Mouse (Mus musculus) bone marrow macrophage, adult 2 months (primary cell): Measurements from ENCODE around the gene Gm37419. TPM values are rescaled to one million over a fixed set of nuclear protein-coding genes. Genes with fewer than 3 reads are reported as not detected.

Experiments
- H3K27ac ChIP-seq: 2 replicates; pipeline ENCODE4 v1.5.1; 2012; ENCODE audit warnings: low read depth, low read length; ENCODE audit not compliant: insufficient read depth
- H3K4me1 ChIP-seq: 2 replicates; pipeline ENCODE4 v1.6.1; 2012; ENCODE audit warnings: low read length; ENCODE audit not compliant: control insufficient read depth, insufficient read depth
- H3K4me3 ChIP-seq: 2 replicates; pipeline ENCODE4 v1.5.1; 2012; ENCODE audit warnings: mild to moderate bottlenecking, low read length, moderate library complexity; ENCODE audit not compliant: insufficient read depth
- CTCF ChIP-seq: IDR thresholded peaks from 2 replicates; pipeline ENCODE4 v1.5.1; 2012; ENCODE audit warnings: low read depth, mild to moderate bottlenecking, low read length, moderate library complexity
- POLR2A ChIP-seq: IDR thresholded peaks from 2 replicates; pipeline ENCODE4 v1.6.1; 2012; ENCODE audit warnings: mild to moderate bottlenecking, low read depth, low read length, borderline replicate concordance
- polyA plus RNA-seq: library from polyadenylated mRNA; stranded (reverse); fragments of >200 nt; gene quantifications from 2 replicates; pipeline ENCODE4 v1.2.4, GENCODE M21; 2012; ENCODE audit not compliant: missing spikeins, insufficient read depth, insufficient read length

Gene Gm37419
- polyA plus RNA-seq, 1 experiment: not detected

DNA sequence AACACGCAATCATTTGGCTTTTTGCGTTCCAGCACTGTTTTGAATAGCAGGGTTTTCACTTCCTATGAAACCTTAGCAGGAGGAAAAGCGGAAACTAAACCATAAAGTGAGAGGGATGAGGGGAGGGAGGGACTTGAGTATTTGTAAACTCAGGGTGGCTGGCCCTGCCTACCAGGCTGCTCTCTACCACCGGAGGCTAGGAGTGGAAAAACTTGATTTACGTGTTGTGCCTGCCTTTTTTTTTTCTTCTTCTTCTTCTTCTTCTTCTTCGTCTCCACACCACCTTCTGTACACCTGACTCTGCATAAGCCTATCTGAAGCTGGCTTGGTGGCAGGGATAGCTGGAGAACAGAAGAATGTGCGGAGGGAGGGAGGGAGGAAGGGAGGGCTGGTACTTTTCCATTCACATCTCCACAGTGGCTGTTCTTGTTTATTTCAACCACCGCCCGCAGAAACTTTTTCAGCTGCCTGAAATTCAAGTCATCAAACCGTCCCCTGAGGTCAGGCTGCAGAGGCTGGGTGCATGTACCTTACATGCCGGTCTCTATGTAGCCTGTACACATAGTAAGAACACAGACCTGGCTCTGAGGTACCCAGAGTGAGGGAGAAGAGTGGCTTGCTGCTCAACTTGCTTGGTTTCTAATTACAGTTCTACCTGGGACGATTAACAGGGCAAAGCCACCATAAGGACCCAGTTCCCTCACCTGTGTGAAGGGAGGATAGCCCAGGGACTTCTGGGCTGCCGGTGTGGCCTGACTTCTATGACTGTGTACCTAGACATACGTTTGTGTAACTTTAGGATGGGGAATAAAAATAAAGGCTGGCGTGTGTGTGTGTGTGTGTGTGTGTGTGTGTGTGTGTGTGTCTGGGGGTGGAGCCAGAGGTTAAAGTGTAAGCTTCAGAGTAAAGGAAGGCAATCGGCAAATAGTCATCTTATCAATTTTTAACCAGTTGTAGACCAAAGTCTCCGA lies 5.4 kb downstream of the Gm37419 start:
- Histone ChIP-seq H3K4me3 (peak overlapping the region; percentile 45), H3K27ac (peak overlapping the region; percentile 38), H3K4me1 (peaks cover 17% of the 10 kb centered on the region)
- no peak for TF ChIP-seq CTCF
- no peak for TF ChIP-seq POLR2A

DNA sequence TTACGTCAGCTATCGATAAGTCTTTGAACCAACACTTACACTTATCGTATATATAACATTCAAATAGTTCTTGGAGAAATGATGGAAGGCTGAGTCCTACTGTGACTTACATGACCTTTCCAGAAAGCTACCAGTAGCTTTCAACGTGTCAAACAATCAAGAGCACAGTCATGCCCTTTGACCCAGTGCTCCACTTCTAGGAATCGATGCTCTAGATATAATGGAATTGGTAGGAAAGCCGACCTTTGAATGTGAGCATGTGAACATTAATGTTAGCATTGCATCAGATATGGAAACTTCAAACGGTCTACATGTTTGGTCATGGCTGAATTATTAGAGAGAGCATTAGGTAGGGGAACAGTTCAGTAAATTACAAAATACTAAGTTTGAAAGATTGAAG lies 8.1 kb downstream of the Gm37419 start:
- peaks cover 29% of the 10 kb centered on the region for H3K4me1 ChIP-seq
- TF ChIP-seq CTCF (no peak), POLR2A (no peak)
- H3K4me3 ChIP-seq: no peak overlapping the region
- no peak overlapping the region for H3K27ac ChIP-seq

DNA sequence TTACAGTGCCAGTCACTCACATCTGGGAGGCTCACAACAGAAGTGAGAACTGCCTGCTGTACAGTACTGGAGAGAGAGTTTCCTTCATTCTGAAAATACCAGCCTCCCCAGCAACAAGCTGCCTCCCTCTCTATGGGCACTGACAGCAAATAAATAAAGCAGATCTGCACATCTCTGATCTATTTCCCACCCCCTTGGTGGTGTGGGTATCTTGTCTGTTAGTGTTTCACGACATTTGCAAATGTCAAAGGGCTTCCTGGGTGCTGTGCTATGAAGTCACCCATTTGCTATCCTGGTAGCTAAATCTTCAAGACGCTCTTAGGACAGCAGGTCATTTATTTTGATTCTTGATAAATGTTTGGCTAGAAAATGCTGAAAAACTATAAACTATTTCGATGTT lies 8.9 kb downstream of the Gm37419 start:
- Histone ChIP-seq H3K4me3 (no peak overlapping the region), H3K27ac (no peak overlapping the region), H3K4me1 (peaks cover 29% of the 10 kb centered on the region)
- TF ChIP-seq CTCF (no peak), POLR2A (no peak)

DNA sequence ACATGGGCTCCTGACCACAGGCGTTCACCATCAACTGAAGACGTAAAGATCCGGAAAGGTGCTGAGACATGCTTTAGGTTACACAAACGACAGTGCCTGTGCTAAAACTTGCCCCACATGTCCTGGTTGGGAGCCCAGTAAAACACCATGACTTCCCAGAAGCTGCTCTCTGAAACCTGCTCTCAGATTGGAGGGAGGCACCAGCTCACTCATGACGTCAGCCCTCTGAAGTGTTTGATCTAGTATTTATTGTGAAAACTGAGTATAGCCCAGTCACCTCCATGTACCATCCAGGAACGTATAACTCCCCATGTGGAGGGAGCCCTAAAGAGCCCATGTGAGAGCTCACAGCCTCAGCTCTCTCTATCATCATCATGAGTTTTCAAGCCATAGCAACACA lies 9.6 kb downstream of the Gm37419 start:
- Histone ChIP-seq H3K27ac (no peak overlapping the region), H3K4me1 (peaks cover 26% of the 10 kb centered on the region), H3K4me3 (no peak overlapping the region)
- TF ChIP-seq CTCF (no peak), POLR2A (no peak)

DNA sequence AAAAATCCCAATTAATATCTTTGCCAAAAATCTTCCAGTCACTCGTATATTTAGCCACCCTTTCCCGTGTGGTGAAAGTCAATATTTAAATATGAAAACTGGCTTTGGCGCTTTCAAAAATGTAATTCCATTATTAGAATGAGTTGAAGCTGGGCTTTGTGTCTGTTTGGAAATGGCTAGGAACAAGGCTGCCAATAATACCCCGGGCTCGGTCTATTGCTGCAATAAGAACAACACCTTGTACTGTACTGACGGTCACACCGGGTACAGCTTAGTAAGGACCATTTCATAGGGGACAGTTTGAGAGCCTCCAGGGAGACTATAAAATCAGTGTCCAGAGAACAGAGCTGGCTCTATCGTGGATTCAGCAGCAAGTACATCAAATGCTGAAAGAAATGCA lies 17.6 kb downstream of the Gm37419 start:
- Histone ChIP-seq H3K4me1 (no peaks in the 10 kb centered on the region), H3K4me3 (no peak overlapping the region), H3K27ac (no peak overlapping the region)
- no peak for TF ChIP-seq POLR2A
- TF ChIP-seq CTCF: no peak

DNA sequence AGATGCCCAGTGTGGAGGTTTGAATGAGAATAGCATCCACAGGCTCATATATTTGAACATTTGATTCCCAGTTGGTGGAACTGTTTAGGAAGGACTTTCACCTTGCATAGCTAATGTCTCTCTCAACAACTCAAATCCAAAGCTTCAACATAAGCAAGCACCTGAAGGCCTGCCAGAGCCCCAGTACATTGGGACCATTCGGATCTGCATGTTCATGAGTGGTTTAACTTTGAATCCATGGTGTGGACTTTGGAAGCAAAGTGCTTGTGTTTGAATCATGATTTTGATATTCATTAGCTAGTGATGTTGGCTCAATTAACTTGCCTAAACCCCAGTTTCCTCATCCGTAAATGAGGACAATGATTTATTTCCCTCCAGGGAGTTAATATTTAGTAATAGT lies 21.6 kb downstream of the Gm37419 start:
- H3K4me1 ChIP-seq: peaks cover 7% of the 10 kb centered on the region
- no peak overlapping the region for H3K4me3 ChIP-seq
- H3K27ac ChIP-seq: no peak overlapping the region
- TF ChIP-seq CTCF (no peak), POLR2A (no peak)

DNA sequence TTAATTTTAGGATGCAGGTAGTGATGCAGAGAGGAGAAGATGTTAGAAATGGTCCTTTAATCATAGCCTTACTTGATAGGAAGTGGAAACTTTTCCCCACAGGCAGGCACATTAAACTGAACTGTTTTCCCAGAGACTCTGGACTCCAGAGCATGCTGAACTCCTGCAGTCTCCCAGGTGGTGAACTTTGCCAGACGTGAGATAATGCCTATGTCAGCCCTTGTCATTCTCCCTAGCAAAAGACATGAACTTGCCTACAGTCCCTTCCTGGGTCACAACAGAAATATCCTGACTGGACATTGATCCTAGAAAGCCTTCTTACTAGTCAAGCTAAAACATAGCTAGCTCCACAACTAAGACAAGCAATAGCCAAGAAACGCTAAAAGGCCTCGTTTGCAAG lies 23.0 kb downstream of the Gm37419 start:
- TF ChIP-seq POLR2A: no peak
- no peak for TF ChIP-seq CTCF
- Histone ChIP-seq H3K27ac (no peak overlapping the region), H3K4me3 (no peak overlapping the region), H3K4me1 (peaks cover 14% of the 10 kb centered on the region)

DNA sequence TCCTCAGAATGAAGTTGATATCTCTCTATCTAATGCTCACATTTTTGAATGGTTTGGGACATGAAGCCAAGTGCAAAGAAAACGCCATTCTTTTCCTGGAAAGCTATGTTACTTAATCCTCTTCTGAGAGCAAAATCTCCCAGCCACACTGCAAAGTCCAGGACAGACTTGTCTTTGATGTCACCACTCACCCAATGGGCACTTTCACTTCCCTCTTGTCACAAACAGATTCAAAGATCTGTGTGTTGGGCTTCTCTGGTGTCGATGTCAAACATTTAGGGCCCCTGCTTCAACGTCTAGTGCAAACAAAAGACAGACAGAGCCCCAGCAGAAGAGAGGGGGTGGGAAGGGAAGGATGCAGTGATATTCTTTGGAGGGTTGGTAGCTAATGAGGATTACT lies 23.8 kb downstream of the Gm37419 start:
- no peak overlapping the region for H3K4me3 ChIP-seq
- TF ChIP-seq POLR2A (no peak), CTCF (no peak)
- peaks cover 18% of the 10 kb centered on the region for H3K4me1 ChIP-seq
- H3K27ac ChIP-seq: no peak overlapping the region

DNA sequence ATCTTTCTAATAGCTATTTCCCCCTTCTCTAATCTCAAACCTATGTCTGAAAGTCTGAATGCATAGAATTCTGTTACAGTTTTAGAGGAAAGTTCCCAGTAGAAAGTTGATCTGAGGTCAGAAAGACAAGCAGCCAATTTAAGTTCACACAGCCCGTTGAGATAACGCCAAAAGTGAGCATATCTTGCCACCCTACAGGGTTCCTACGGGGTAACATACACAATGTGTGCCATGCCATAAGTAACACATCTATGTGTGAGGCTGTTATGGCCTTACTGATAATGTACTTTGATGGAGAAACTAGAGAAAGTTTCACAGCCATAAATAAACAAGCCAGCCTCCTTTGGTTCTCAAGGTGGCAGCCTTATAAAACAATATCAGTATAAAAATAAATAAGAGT lies 26.1 kb downstream of the Gm37419 start:
- TF ChIP-seq CTCF (no peak), POLR2A (no peak)
- H3K27ac ChIP-seq: no peak overlapping the region
- H3K4me1 ChIP-seq: peaks cover 18% of the 10 kb centered on the region
- no peak overlapping the region for H3K4me3 ChIP-seq

DNA sequence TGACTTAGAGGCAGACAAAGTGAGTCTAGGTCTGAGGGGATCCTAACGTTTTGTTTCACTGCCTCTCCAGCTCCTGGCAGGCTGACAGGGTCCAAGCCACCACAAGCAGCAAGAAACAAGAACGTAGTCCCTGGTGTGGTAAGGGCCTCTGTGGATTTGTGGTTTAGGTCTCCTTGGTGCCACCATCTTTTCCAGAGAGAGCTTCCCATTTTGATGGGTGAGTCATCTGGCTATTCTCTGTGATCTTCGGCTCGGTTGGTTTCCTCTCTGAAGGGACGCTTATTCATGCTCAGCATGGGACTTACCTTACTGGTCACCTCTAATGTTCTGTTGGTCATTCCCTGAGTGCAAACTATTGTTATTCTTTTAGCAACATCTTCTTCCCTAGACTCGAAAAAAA lies 28.0 kb downstream of the Gm37419 start:
- TF ChIP-seq POLR2A: no peak
- TF ChIP-seq CTCF: no peak
- Histone ChIP-seq H3K4me1 (peaks cover 18% of the 10 kb centered on the region), H3K4me3 (no peak overlapping the region), H3K27ac (no peak overlapping the region)
